Mouse (Mus musculus) cerebellum, adult 11 months (tissue): Measurements from ENCODE around the gene Xlr.
"Not testable (repeated sequence)": the region's sequence is repeated elsewhere in the genome, so short reads cannot be mapped to it uniquely, and the experiment has no call there.

Source experiments
- DNase-seq: peaks from one replicate; pipeline ENCODE4 v3.0.0; 2022

Xlr gene

DNA sequence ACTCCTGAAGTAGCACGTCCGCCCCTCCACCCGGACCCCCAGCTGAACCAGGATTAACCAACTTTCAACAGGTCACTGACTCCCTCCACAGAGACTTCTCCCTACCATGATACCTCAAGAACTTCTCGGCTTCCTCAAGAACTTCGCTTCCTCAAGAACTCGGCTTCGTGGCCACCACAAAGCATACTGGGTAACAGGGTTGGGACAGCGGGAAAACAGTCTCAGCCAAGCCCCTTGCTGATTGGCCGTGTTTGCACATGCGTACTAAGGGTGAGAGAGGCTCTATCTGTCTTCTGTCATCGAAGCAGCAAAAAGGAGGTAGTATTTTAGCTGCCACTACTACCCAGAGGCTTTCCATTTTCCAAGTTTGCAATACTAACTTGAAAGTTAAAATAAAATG, at the start of gene Xlr:
Gene Xlr (minus strand): TSS at position 188 of the 400 bp plus-strand sequence.
- DNase-seq = not testable (repeated sequence)

DNA sequence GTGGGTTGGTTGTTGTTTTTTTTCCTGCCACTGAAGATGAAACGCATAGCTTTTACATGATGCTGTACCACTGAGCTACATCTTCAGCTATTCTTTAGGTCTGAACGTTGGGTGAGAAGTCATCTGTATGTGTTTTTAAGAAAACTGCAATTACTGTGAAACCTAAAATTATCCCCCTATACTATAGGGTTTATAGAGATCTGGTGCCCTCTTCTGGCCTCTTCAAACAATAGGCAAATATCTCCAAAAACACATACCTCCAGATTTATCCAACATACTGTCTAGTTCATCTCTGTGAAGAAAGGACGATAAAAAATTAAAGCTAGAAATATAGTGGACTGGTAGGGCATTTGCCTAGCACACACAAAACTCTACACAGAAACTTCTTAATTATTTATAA, 1.6 kb upstream of the Xlr start:
- DNase-seq = no peak

DNA sequence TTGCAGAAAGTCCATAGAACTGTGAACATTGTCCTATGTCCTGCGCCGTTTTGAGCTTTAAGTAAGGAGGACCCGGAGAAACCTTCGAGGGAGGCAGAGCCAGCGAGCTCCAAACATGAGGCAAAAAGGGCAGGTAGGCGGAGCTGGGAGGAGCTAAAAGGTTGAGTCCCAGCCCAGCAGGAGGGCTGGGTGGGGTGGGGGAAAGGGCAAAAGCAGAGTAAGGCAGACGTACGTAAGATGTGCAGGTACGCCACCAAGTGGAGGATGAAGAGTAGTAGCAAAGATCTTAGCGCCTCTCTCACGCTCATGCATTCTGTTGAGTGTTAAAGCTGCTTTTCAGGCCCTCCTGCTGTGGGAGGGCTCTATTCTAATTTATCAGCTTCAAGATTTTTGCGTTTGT, 21.2 kb downstream of the Xlr start, which contains the start of gene Zfp36l3:
Gene Zfp36l3 (minus strand): TSS at position 119 of the 400 bp plus-strand sequence.
- no peak for DNase-seq

DNA sequence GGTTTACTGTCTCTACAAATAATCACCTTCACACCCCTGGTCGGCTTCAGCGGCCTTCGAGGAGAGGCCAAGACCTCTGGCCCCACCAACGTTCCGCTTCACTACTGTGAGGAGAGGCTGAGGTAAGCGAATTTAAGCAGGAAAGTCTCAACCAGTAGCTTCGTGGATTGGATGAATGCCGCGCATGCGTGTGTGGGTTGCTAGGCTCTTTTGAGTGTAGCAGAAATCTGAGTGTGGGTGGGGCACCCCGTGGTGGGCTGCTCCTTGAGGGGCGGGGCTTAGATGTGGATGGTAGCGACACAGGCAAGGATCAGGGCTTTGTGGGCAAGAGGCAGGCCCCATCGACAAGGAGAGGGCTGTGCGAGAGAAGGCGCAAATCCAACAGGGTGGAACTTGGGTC, 39.8 kb downstream of the Xlr start, which contains the start of gene 1700013H16Rik:
Gene 1700013H16Rik (minus strand): TSS at position 96 of the 400 bp plus-strand sequence.
- DNase-seq = no peak

DNA sequence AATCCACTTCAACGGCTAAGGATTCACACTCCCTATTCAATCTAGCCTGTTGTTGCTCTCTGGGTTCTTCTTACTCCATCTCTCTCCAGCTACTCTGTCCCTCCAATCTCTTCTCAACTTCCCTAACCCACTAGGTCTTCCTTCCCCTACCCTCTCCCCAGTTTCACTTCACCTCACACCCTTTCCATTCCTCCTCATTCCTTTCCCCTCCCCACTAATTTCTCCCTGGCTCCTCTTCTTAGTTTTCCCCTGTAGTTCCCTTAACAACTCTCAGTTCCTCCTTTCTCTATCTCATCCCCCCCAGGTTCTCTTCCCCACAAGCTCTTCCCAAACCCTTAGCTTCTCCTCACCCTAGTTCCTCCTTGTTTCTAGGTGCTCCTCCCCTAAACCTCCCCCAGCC, 44.7 kb downstream of the Xlr start:
- no peak for DNase-seq

DNA sequence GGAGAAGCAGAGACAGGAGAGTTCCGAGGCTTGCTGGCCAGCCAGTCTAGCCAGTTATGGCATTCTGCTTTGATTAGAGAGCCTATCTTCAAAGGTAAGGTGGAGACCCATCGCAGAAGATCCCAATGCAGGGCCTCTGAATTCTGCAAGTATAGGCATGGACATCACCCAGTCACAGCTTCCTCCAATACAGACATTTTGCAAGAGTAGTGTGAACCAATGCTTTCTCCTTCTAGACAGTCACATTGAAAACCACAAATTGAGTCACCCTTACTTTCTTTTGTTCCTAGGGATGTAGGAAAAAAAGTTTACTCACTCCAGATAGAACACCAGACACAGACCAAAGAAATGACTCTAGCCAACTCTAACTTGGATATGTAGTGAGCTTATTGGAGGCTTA, 68.5 kb downstream of the Xlr start:
- DNase-seq = no peak
